In genomic region chr2:84800304-84800703, GRCm38 (mm10) we compare ENCODE assay signal across 16 mouse cellular contexts. TPM values are rescaled to one million over a fixed set of nuclear protein-coding genes. Genes with fewer than 3 reads are reported as not detected.
A peak's percentile ranks its signal among the peaks of the same experiment; 100 is the strongest.
DNase-seq lines count a peak whose midpoint lies in the region; ATAC-seq lines count a peak whose summit lies in the region.
"Had no signal": no experiment of that assay in that cellular context is flagged by ENCODE, and none has a peak within 500 bp of the region (broad histone marks: within the 10 kb centered on the region; RNA-seq: fewer than 3 reads in every experiment).

No protein-coding gene starts in this region.

- WGBS in heart, embryonic 10.5 days: 57% methylated on average over 4 of the region's 4 CpGs
- WGBS in liver, embryonic 13.5 days (ENCODE audit: insufficient replicate concordance): 39% methylated on average over 4 of the region's 4 CpGs

- H3K27me3 ChIP-seq in heart, embryonic 10.5 days (ENCODE audit: insufficient read depth, poor library complexity, severe bottlenecking): no peaks in the 10 kb centered on the region; the same call in 1 of the 2 replicates
- H3K27me3 ChIP-seq in liver, embryonic 13.5 days: no peaks in the 10 kb centered on the region
- H3K27me3 ChIP-seq: embryonic facial prominence, embryonic 12.5 days; limb, embryonic 15.5 days had no signal

- 0 out of 2 replicates have a peak overlapping the region, but pooled peaks have one; percentile 29 for H3K27ac ChIP-seq in heart, embryonic 10.5 days
- H3K27ac ChIP-seq in liver, embryonic 13.5 days: peak overlapping the region; percentile 98
- H3K27ac ChIP-seq: embryonic facial prominence, embryonic 12.5 days; limb, embryonic 15.5 days had no signal

- ATAC-seq in liver, embryonic 13.5 days (ENCODE audit: low read depth): peak; percentile 14
- ATAC-seq: activated CD4-positive, CD25-positive, alpha-beta regulatory T cell, adult 4 months had no signal

- H3K4me1 ChIP-seq in heart, embryonic 10.5 days: peaks cover 16% of the 10 kb centered on the region
- peaks cover 65% of the 10 kb centered on the region for H3K4me1 ChIP-seq in liver, embryonic 13.5 days (replicated peaks)

- DNase-seq in heart, embryonic 10.5 days (ENCODE audit: low spot score): no peak
- DNase-seq in heart, postnatal 4 days: no peak
- peak; percentile 63 for DNase-seq in 416B (ENCODE audit: low read depth)
- peak; percentile 59 for DNase-seq in c-Kit-positive CD71-positive TER-119-positive erythroid progenitor cells, embryonic 14.5 days (ENCODE audit: low spot score)
- peak; percentile 29 for DNase-seq in liver, embryonic 13.5 days
- no peak for DNase-seq in cerebellum, adult 18-20 months
- no peak for DNase-seq in frontal cortex, postnatal 36 days (ENCODE audit: low spot score in 2 of 2)
- DNase-seq in kidney, postnatal 25 days: no peak
- DNase-seq: cerebellum, adult 11 months; kidney, adult 9 months; layer of hippocampus, adult 9-11 months had no signal

- H3K9me3 ChIP-seq in heart, embryonic 10.5 days: peaks cover 4% of the 10 kb centered on the region; the same call in 1 of the 2 replicates
- H3K9me3 ChIP-seq in liver, embryonic 13.5 days (replicated peaks): peaks cover under 1% of the 10 kb centered on the region
- H3K9me3 ChIP-seq: embryonic facial prominence, embryonic 12.5 days; limb, embryonic 15.5 days had no signal

- peak overlapping the region; percentile 93 for H3K9ac ChIP-seq in liver, embryonic 13.5 days
- H3K9ac ChIP-seq: embryonic facial prominence, embryonic 12.5 days; limb, embryonic 15.5 days had no signal

- peak overlapping the region; percentile 12; the same call in 1 of the 2 replicates for H3K4me3 ChIP-seq in heart, embryonic 10.5 days
- H3K4me3 ChIP-seq in liver, embryonic 13.5 days (replicated peaks): peak overlapping the region; percentile 83

- peak overlapping the region; percentile 80 for H3K4me2 ChIP-seq in liver, embryonic 13.5 days

- peaks cover 12% of the 10 kb centered on the region; the same call in 1 of the 2 replicates for H3K36me3 ChIP-seq in heart, embryonic 10.5 days
- H3K36me3 ChIP-seq in liver, embryonic 13.5 days: peaks cover 37% of the 10 kb centered on the region
- H3K36me3 ChIP-seq: embryonic facial prominence, embryonic 12.5 days; limb, embryonic 15.5 days had no signal

RNA-seq across cellular contexts. Expression of gene Ube2l6, which starts 1.7 kb away (rescaled TPM):
- polyA plus RNA-seq in heart, embryonic 10.5 days (2016; fragmentation: Nextera tagmentation; extraction: Ambion mirVana): 51.3 and 65.3 TPM in 2 replicates
- total RNA-seq in heart, postnatal 4 days (2021): 10 to 100 TPM; 23.1 to 51.0 TPM
- 404 and 444 TPM in 2 replicates for polyA plus RNA-seq in liver, embryonic 13.5 days (2015; fragmentation: Nextera tagmentation; extraction: Ambion mirVana)

RNA-seq across cellular contexts. Expression of gene Smtnl1, which starts 22.1 kb away (rescaled TPM):
- polyA plus RNA-seq in heart, embryonic 10.5 days (2016; fragmentation: Nextera tagmentation; extraction: Ambion mirVana): 0.18 and 0.19 TPM in 2 replicates
- total RNA-seq in heart, postnatal 4 days (2021): under 1 TPM; 0.14 TPM
- 0.23 and 0.24 TPM in 2 replicates for polyA plus RNA-seq in liver, embryonic 13.5 days (2015; fragmentation: Nextera tagmentation; extraction: Ambion mirVana)
- total RNA-seq: monocyte, adult 5-6 weeks had no signal
- polyA plus RNA-seq: activated CD4-positive, CD25-positive, alpha-beta regulatory T cell, adult 4 months; stomach, embryonic 14.5 days had no signal

RNA-seq across cellular contexts. Expression of gene Serping1, which starts 25.1 kb away (rescaled TPM):
- polyA plus RNA-seq in heart, embryonic 10.5 days (2016; fragmentation: Nextera tagmentation; extraction: Ambion mirVana): 22.0 and 28.5 TPM in 2 replicates
- total RNA-seq in heart, postnatal 4 days (2021): 10 to 100 TPM; 27.2 to 30.0 TPM
- polyA plus RNA-seq in liver, embryonic 13.5 days (2015; fragmentation: Nextera tagmentation; extraction: Ambion mirVana): 34.0 and 39.6 TPM in 2 replicates
- total RNA-seq: monocyte, adult 5-6 weeks had no signal
- polyA plus RNA-seq: activated CD4-positive, CD25-positive, alpha-beta regulatory T cell, adult 4 months had no signal

RNA-seq across cellular contexts. Expression of gene Timm10, which starts 26.5 kb away (rescaled TPM):
- polyA plus RNA-seq in heart, embryonic 10.5 days (2016; fragmentation: Nextera tagmentation; extraction: Ambion mirVana): 82.9 and 92.9 TPM in 2 replicates
- total RNA-seq in heart, postnatal 4 days (2021): 100 to 1,000 TPM; 107 to 126 TPM
- polyA plus RNA-seq in liver, embryonic 13.5 days (2015; fragmentation: Nextera tagmentation; extraction: Ambion mirVana): 46.8 and 51.5 TPM in 2 replicates

RNA-seq across cellular contexts. Expression of gene Slc43a1, which starts 38.3 kb away (rescaled TPM):
- 38.9 and 41.0 TPM in 2 replicates for polyA plus RNA-seq in heart, embryonic 10.5 days (2016; fragmentation: Nextera tagmentation; extraction: Ambion mirVana)
- 1 to 10 TPM; 2.1 to 2.7 TPM for total RNA-seq in heart, postnatal 4 days (2021)
- polyA plus RNA-seq in liver, embryonic 13.5 days (2015; fragmentation: Nextera tagmentation; extraction: Ambion mirVana): 138 and 178 TPM in 2 replicates
- total RNA-seq: monocyte, adult 5-6 weeks had no signal

Comparison
In these comparisons a context has a peak if more than half of its experiments do, and no peak if none do; other contexts are left out.
1. DNase-seq: peak in 416B (single experiment), c-Kit-positive CD71-positive TER-119-positive erythroid progenitor cells, embryonic 14.5 days (single experiment) and liver, embryonic 13.5 days (single experiment); none in heart, embryonic 10.5 days (single experiment), heart, postnatal 4 days (single experiment), cerebellum, adult 18-20 months (0 of 2), frontal cortex, postnatal 36 days (0 of 2) and kidney, postnatal 25 days (0 of 2).